Mouse (Mus musculus): ENCODE measurements around the gene Doc2g.

Gene Doc2g

DNA sequence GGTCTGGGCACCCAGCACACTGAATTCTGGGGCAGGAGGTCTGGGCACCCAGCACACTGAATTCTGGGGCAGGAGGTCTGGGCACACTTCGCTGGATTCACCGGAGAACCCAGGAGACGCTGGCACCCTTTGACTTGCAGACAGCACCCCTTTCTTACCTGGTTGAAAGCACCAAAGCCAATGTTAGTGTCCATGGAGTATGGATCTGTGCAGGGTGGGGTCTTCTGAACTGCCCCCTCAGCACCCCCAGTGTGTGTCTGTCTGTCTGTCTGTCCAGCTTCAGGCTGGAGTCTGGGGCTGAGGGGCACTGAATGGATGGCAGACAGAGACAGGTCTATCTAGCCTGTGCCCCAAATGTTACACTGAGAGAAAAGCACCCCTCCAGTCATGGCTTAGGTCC, 11.6 kb upstream of the Doc2g start:
- no peak for DNase-seq (ENCODE audit: low read depth)

GRCm38 (mm10) chr19:3991966-3992365, 11.1 kb upstream of the Doc2g start:
- DNase-seq (ENCODE audit: low read depth), result no peak

- DNase-seq (ENCODE audit: low read depth), result no peak
Measured at GRCm38 (mm10) chr19:3992416-3992815, 10.7 kb upstream of the Doc2g start, which contains the start of gene Tbx10. Gene Tbx10, plus strand, starts transcription at chr19:3992752.

DNA sequence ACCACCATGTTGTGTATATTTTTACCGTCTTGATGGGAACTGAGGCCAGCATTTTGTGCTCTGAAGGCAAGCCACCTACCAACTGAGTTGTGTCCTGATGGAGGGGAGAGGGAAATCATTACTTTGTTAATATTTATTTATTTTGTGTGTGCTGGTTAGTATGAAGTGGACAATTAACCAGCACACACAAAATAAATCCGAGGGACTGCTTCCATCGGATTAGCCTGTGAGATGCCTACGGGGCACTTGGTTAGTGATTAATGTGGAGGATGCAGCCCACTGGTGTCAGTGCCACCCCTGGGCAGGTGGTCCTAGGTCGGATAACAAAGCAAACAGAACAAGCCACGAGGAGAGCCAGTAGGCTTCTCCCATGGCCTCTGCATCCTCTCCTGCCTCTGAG, 8.2 kb upstream of the Doc2g start:
- DNase-seq (ENCODE audit: low read depth), result no peak

GRCm38 (mm10) chr19:3995505-3995904, 7.6 kb upstream of the Doc2g start:
- DNase-seq (ENCODE audit: low read depth), result no peak

DNA sequence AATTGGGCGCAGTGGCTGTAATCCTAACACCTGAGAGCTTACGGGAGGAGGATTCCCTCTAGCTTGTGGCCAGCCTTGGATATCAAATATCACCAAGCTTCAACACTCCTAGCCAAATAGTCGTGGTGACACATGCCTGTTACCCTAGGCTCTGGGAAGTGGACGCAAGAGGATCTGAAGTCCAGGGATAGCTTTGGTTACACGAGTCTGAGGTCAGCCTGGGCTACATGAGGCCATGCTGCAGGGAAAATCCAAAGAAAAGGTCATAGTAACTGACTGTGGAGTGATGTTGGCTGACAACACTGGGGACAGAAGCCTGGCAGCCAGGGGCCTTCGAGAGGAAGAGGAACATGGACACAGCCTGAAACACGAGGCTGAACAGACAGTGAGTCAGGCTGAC, 7.0 kb upstream of the Doc2g start:
- DNase-seq (ENCODE audit: low read depth), result no peak

DNA sequence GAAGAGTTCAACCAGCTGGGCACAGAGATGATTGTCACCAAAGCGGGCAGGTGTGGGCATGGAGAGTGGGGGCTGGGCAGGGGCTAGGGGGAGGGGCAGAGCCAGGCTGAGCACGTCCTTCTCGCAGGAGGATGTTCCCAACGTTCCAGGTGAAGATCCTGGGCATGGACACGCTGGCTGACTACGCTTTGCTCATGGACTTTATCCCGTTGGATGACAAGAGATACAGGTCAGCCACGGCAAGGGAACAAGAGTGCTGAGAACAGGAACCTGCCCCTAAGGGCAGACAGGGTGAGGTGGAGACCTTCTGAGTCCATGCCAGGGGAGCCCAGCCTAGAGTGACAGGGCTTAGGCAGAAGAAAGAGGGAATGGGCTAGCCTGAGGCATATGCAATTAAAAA, 6.4 kb upstream of the Doc2g start:
- no peak for DNase-seq (ENCODE audit: low read depth)

DNA sequence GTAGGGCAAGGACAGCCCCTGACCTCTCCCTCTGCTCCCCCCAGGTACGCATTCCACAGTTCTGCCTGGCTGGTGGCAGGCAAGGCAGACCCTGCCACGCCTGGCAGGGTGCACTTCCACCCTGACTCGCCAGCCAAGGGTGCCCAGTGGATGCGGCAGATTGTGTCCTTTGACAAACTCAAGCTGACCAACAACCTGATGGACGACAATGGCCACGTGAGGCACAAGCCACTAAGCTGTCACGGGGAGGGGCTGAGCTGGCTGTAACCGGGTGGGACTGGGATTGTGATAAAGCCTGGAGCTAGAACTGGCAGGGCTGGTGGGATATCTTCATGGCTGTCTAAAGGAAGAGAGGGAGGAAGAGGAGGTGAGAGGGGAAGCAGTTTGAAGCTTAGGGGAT, 5.9 kb upstream of the Doc2g start:
- no peak for DNase-seq (ENCODE audit: low read depth)

- DNase-seq (ENCODE audit: low read depth), result no peak
Measured at GRCm38 (mm10) chr19:3998335-3998734, 4.8 kb upstream of the Doc2g start.

DNA sequence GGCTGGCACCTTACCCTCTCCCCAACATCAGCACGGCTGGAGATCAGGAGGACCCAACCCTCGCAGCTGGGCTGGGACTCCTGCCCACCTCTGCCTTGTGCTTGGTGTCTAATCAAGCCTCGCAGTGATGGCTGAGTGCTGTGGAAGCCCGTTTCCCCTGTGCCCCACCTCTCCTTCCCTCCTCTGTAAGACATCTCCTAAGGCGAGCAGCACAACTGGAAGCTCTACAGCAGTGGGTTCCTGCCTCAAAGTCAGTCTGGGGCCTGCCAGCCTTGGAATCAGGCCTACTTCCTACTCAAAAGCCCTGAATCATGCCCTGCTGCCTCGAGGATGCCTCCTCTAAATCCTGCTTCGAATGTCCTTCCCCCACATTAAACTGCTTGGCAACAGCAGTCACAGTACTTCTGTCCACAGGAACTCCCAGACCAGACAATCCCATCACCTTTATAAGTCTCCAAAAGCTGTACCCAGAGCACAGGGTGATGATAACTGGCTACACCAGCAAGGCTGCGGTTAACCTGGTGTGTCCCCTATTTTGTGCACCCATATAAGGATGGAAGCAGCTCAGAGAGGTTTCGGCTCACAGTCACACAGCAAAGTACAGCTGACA, 3.9 kb upstream of the Doc2g start:
- DNase-seq (ENCODE audit: low read depth), result no peak

DNA sequence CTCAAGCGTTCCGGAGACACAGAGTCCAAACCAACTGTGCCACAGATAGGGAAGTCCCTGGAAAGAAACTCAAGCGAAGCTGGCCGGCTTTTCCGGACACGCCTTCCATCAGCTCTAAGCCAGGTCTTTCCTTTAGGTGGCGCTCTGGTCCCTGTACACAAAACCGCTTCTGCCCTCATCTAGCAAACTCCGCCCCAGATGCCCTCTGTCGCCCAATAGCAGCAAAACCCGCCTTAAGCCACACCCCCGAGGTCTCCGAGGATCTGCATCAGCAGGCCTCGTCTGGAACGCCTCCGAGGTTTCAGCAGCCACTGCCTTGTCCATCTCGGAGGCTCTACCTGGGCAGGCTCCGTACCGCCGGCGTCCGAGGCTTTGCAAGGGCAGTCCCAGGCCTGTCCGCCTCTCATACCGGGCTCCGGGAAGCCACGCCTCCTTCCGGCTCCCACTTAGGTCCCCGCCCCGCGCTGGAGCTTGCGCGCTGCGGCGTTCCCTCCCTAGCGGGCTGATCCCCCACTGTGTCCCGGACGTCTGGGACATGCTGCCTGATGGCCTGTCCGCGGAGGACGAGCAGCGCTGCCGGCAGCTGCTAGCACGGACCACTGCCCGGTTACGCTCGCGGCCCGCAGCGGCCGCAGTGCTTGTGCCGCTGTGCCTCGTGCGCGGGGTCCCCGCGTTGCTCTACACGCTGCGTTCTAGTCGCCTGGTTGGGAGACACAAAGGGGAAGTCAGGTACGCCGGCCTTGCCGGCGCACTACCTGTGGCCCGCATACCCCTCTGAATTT, 2.8 kb upstream of the Doc2g start, which contains the start of the genes Nudt8 and Gm49405:
Gene Nudt8 (plus strand): TSS at position 462 of the 782 bp plus-strand sequence.
Gene Gm49405 (plus strand): TSS at position 508 of the 782 bp plus-strand sequence.
- DNase-seq (ENCODE audit: low read depth), result peak; percentile 96

DNA sequence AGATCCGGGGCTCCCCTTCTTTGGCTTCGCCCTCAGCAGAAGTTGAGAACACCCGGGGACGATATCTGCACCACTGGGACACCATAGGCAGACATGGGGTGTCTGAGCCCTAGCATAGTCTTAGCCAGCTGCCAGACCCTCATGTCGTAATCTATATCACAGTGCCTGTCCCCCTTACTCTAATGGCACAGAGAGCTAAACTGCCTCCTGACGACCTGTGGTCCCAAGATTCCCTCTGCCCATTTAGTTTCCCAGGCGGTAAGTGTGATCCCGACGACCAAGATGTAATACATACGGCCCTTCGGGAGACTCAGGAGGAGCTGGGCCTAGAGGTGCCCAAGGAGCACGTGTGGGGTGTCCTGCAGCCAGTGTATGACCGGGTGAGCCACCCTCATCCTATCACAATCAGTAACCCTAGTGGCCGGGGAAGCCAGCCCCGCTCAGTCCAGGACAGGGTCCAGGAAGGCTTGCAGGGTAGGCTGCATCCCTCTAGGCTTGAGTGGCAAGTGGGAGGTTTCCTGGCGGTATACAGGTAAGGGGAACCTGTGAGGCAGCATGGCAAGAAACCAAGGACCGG, 2.1 kb upstream of the Doc2g start:
- no peak for DNase-seq (ENCODE audit: low read depth)

- no peak for DNase-seq (ENCODE audit: low read depth)
Measured at GRCm38 (mm10) chr19:4001752-4002151, 1.4 kb upstream of the Doc2g start.

DNA sequence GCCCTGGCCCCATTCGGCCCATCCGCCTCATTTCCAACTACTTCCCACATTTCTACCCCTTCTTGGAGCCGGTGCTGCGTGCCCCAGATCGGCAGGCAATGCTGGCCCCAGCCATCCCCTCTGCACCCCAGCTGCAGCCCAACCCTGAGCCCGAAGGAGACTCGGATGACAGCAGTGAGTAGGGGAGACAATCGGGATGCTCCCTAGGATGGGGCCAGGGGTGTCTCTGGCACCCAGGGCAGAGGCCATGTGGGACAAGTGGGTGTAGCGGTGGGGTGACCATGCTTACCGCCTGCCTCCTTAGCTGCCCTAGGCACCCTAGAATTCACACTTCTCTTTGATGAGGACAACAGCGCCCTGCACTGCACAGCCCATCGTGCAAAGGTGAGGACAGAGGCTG, 528 bp downstream of the Doc2g start:
- DNase-seq (ENCODE audit: low read depth), result no peak

- no peak for DNase-seq (ENCODE audit: low read depth)
Measured at GRCm38 (mm10) chr19:4004331-4004730, 1.2 kb downstream of the Doc2g start.

GRCm38 (mm10) chr19:4005091-4005490, 2.0 kb downstream of the Doc2g start:
- DNase-seq (ENCODE audit: low read depth), result no peak

- no peak for DNase-seq (ENCODE audit: low read depth)
Measured at GRCm38 (mm10) chr19:4005971-4006370, 2.9 kb downstream of the Doc2g start.

DNA sequence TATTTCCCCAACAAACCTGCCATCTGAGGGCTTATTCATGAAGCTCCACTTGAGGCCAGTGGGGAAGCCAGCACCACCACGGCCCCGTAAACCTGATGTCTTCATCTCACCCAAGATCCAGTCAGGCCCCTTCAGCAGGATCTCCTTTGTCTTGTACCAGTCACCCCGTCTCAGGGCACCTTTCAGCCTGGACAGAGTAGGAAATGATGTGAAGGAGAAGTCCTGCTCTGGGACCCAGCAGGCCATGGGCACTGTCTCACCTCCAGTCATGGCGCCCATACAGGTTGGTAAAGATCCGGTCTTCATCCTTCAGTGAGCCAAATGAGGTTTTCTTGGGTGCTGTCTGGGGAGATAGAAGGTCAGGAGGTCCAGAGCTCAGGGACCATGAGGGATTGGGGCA, 8.0 kb downstream of the Doc2g start:
- no peak for DNase-seq (ENCODE audit: low read depth)

DNA sequence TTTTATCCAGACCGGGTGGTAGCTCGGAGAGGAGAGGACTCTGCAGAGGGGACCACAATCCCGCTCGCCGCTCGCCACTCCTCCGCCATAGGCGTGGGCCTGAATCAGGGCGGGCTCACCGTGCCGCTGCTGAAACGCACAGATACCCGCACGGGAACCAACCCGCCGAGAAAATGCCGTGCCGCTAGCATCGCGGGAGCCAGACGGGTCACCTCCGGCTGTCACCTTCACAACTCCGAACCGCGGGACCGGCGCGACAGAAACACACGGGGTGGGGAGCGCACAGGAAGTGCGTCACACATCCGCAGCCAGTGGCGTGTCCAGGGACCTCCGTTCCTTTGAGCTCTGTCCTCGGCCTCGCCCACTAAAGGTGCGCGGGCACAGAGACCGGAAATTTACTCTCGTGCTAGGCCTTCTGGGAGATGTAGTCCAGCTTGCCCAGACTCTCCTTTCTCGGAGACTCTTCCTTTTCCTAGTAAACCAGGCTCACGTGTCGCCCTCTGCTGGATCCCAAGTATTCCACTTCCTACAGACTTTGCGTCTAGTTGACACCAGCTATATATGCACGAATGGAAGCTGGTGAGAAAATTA, 9.4 kb downstream of the Doc2g start, which contains the start of gene Ndufv1:
Gene Ndufv1 (minus strand): TSS at position 375 of the 591 bp plus-strand sequence.
- DNase-seq (ENCODE audit: low read depth), result peak; percentile 99

DNA sequence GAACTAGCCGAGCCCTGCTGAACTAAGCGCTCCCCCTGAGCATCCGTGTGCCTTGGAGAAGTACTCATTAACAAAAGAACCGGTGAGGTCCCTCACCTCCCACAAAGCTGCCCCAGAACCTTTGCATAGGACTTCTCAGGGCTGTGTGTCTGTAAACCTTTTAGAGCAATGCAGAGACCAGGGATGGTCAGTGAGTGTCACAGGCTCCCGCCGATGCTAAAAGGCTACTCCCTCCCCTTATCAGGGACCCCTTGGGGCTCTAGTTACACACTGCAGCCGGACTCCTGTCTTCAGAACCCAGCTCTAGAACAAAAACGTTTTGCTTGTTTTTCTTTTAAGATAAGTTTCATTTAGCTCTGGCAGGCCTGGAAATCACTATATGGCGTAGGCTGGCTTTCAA, 10.0 kb downstream of the Doc2g start:
- no peak for DNase-seq (ENCODE audit: low read depth)

DNA sequence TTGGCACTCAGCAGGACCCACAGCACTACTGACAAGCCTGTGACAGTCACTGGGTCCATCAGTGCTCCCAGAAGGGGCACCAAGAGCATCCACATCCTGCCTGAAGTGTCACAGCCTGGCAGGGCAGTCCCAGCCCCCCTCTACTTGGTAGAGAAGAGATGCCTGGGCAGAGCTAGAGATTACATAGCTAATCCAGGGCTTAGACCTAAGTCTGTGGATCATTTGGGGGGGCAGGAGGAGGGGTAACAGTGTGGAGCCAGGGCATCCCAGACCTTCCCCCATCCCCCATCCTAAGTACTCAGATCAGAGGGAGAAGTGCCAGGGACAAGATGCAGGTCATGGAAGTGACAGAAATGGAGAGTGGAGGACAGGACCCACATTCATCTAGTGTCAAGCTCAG, 11.7 kb downstream of the Doc2g start:
- no peak for DNase-seq (ENCODE audit: low read depth)

DNA sequence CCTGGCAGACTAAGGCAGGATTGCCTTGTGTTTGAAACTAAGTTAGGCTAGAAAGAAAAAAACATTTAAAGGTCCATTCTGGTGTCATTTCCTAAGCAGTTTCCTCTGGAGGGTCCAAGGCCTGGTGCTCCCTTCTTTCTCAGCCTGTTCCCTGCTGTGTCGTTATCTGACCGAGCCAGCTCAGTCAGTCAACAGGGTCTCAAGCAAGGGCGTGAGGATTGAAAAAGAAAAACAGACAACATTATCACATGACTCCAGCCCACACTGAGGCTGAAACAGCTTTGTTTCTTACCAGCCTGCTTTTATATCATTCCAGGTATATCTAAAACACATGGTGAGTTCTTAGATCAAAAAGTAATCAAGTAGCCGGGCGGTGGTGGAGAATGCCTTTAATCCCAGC, 12.5 kb downstream of the Doc2g start:
- no peak for DNase-seq (ENCODE audit: low read depth)

All from fibroblast of lung, adult 2 months (primary cell).